Mouse (Mus musculus) T-helper 17 cell (primary cell): ENCODE data around the gene Tm7sf3.
"Not testable (repeated sequence)": the region's sequence is repeated elsewhere in the genome, so short reads cannot be mapped to it uniquely, and the experiment has no call there.

Source experiments
- in situ Hi-C, 2 experiments: fragments of 300-600 bp; cut with MboI, MseI; formaldehyde crosslinking; loops; 1 replicate in 1 of 2; 2 replicates in 1 of 2; pipeline ENCODE4 v1.15.1; 2025; ENCODE audit warnings: high pct_unique_total_duplicates in 2 of 2

The Tm7sf3 gene

DNA sequence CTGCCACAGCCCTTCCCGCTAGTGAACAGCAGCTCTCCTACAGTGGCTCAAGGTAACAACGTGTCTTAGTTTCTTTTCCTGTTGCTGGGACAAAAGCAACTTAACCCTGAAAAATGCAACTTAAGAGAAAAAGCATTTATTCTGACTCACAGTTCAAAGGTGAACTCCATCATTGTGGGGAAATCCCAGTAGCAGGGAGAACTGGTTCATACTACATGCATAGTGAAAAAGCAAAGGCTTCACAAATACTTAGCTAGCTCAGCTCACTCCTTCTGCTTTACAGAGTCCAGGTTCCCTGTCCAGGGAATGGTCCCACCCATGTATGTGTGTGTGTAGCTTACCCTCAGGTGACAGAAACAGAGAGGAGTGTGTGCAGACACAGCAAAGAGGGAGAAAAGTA lies 26.0 kb downstream of the Tm7sf3 start:
- in situ Hi-C loops = no loop called here

- in situ Hi-C loops = no loop called here
Measured at GRCm38 (mm10) chr6:146615891-146616290, 26.7 kb downstream of the Tm7sf3 start.

GRCm38 (mm10) chr6:146614541-146614940 lies 28.1 kb downstream of the Tm7sf3 start:
- in situ Hi-C loops = no loop called here

DNA sequence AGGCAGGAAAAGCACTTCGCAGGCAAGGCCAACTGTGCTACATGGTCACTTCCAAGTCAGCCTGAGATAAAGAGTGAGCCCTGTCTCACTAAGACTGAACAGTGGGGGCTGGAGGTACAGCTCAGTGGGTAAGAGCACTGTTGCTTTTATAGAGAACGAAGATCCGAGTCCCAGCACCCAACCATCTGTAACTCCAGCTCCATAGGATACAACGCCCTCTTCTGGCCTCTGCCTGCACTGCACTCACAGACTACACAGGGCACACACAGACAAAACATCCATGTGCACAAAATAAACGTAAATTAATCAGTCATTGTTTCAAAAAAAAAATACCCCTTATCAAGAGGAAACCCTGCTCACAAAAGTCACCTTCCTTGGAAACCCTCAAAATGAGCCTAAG lies 28.7 kb downstream of the Tm7sf3 start:
- in situ Hi-C loops = no loop called here

GRCm38 (mm10) chr6:146612736-146613135 lies 29.9 kb downstream of the Tm7sf3 start:
- in situ Hi-C loops = no loop called here

DNA sequence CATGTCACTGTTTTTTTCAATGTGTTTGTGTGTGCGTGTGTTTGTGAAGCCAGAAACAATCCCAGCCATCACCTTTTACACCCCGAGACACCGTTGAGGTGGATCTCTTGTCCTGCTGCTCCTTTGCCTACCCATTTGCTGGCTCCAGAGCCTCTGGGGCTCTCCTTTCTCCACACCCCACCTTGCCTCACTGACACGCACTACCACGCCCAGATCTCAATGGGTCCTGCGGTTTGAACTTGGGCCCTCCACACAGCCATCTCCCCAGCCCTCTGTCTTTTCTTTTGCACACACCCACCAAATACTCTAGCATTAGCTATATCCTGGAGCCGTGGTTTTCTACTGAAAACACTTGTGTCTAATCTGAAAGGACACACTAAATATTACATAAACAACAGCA lies 30.7 kb downstream of the Tm7sf3 start:
- in situ Hi-C loops = no loop called here

- in situ Hi-C loops = no loop called here
Measured at GRCm38 (mm10) chr6:146611385-146611784, 31.2 kb downstream of the Tm7sf3 start.

GRCm38 (mm10) chr6:146603651-146604050 lies 39.0 kb downstream of the Tm7sf3 start:
- in situ Hi-C loops = no loop called here

DNA sequence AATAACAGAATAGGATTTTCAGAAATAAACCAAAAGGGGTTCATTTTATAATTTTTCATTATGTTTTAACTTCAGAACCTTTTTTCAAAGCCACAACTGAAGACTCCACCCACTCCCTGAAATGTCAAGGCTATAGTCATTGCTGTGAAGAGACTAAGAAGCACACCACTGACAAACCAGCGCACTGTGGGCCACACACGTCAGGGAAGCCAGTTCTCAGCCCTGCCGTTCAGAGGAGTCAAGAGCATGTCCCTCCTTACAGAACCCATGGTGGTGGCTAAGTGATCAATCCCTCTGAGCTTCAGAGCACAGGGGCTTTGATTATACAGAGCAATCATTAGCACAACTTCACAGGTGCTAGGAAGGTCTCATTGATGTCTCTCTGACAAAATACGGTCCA lies 40.0 kb downstream of the Tm7sf3 start:
- in situ Hi-C loops = no loop called here

DNA sequence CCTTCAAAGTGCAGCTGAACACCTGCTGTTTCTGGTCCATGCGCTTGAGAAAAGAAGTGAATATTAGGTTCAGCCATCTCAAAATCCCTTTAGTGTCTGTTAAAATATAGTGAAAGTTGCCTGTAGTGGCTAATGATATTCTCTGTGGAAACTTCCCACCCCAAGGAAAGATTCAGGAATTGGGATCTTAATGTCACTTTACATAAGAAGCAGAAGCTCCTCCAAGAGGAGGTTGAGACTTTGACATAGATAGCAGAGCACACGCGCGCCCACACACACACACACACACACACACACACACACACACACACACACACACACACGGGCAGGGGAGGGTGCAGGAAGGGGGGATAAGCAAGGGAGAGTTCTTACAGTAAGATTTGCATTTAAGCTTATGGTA lies 57.5 kb downstream of the Tm7sf3 start:
- in situ Hi-C loops = no loop called here

GRCm38 (mm10) chr6:146583366-146584046 lies 59.1 kb downstream of the Tm7sf3 start:
- in situ Hi-C loops = loop anchor here in 1 of 2 experiments (5.0 kb wide), 1 partner anchor 54 kb away; no protein-coding TSS in a partner anchor

- in situ Hi-C loops = loop anchor here in 1 of 2 experiments (5.0 kb wide), 1 partner anchor 57 kb away; no protein-coding TSS in a partner anchor
Measured at GRCm38 (mm10) chr6:146580381-146580926, 62.2 kb downstream of the Tm7sf3 start.

GRCm38 (mm10) chr6:146578586-146578985 lies 64.0 kb downstream of the Tm7sf3 start:
- in situ Hi-C loops = no loop called here

DNA sequence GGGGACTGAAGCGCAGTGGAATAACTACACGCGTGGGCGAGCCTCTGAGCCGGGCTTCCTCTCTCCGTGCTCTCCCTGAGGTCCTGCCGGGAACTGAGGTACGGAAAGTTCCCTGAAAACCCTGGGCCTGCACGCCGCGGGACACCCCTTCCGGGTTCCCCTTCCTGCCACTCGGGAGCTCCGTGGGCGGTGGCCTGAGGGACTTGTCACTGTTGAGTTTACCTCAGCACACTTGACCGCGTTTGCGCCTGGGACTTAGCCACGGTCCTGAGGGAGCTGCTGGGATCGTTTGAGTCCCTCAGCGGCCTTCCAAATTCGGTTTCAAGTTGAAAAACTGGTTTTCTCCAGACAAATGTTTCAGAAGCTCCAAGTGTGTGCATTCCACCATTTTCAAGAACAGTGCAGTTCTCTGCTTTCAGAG lies 64.5 kb downstream of the Tm7sf3 start:
- in situ Hi-C loops = no loop called here

GRCm38 (mm10) chr6:146577310-146578109 lies 65.1 kb downstream of the Tm7sf3 start, which contains the start of gene Ints13:
Gene Ints13 (minus strand): TSS chr6:146577835.
- in situ Hi-C loops = no loop called here

DNA sequence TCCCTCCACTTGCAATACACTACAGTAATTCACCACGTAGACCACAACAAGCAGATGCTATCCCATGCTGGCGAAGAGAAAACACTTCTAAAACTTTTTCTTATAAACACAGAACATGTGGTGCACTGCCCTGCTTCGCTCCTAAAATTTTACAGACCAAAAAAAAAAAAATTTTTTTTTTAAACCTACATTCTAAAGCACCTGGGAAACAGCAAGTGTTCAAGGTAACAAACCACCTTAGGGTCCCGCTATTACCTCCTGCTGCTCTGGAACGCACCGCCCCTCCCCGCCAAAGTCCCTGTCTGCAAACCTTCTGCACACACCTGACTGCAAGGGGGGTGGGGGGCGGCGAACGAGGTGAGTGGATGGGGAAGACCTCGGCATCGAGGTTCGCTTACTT lies 65.7 kb downstream of the Tm7sf3 start, which contains the start of gene Fgfr1op2:
Fgfr1op2 (plus strand) TSS at position 301 of the 400 bp plus-strand sequence.
- in situ Hi-C loops = no loop called here

DNA sequence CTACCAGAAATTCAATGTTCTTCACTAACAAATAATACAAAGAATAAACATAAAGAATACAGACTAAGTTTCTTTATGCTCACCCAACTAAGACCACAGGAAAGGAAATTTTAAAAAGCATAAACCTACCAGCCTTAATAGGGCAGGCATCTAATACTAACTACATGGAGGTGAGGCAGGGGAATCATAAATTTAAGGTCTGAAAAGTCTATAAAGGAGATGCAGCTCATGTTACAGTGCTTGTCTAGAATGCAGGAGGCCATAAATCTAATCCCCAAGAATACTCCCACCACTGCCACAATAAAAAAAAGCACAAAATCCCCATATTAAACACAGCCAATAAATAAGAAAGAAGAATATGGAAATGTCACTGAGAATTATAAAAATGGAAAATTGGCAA lies 70.6 kb downstream of the Tm7sf3 start:
- in situ Hi-C loops = no loop called here

DNA sequence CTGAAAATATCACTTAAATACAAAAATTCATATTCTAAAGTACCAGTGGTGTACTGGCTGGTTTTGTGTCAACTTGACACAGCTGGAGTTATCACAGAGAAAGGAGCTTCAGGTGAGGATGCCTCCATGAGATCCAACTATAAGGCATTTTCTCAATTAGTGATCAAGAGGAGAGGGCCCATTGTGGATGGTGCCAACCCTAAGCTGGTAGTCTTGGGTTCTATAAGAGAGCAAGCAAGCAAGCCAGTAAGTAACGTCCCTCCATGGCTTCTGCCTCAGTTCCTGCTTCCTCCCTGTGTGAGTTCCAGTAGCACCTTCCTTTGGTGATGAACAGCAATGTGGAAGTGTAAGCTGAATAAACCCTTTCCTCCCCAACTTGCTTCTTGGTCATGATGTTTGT lies 80.2 kb downstream of the Tm7sf3 start:
- in situ Hi-C loops = not testable (repeated sequence)
